Mouse (Mus musculus) brain, adult 2 months (tissue): ENCODE data around the gene Prss16.
A peak's percentile ranks its signal among the peaks of the same experiment; 100 is the strongest.

ENCODE experiments used
- DNase-seq: peaks from one replicate; pipeline ENCODE4 v3.0.0; 2011; ENCODE audit warnings: low read depth, low spot score

The Prss16 gene

DNA sequence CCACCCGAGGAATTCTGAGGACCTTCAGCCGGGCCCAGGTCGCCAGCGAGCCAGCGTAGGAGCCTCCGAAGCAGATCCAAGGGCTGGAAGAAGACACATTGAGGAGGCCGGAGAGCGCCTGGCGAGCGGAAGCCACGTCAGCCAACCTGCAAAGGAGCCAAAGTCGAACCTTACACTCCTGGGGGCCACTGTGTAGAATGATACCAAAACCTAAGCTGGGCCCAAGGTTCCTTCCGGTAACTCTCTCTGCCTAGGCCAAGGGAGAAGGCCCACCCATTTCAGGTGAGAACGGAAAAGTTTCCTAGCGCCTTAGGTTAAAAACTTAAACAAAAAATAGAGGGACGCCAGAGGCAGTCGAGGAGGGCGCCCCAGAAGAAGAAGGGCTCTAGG is 2.4 kb downstream of the Prss16 start:
- DNase-seq = no peak

DNA sequence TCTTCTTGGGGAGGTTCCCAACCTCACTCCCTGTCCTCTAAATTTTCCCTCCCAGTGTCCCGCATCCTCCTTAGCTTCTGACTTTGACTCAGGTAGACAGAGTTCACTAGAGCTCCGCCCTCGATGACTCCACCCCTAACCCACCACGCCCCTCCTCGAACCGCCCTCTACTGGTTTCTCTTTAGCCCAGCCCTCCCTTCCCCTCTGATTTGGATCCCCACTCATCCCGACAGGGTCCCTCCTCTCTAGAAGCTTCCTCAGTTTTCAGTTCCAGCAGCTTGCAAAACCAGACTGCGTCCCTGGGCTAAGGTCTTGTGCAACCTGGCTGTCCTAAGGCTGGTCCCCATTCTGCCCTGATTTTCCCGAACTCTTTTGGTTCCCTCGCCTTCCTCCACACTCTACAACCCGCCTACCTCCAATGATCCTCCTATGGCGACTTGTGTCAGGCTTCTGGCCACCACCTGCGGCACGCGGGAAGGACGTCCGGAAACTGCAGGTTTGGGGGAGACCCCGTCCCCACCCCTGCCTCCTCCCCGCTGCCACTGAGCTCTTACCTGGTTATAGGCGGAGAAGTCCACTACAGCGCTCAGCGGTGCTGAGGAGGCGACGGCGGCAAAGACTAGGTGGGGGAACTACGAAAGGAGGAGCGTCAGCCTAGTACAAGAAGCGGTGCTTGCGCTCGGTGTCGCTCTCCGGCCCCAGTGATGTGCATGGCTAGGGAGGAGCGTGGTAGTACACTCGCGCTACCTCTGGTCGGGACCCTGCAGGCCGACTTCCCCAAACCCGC is 3.0 kb downstream of the Prss16 start:
- no peak for DNase-seq

DNA sequence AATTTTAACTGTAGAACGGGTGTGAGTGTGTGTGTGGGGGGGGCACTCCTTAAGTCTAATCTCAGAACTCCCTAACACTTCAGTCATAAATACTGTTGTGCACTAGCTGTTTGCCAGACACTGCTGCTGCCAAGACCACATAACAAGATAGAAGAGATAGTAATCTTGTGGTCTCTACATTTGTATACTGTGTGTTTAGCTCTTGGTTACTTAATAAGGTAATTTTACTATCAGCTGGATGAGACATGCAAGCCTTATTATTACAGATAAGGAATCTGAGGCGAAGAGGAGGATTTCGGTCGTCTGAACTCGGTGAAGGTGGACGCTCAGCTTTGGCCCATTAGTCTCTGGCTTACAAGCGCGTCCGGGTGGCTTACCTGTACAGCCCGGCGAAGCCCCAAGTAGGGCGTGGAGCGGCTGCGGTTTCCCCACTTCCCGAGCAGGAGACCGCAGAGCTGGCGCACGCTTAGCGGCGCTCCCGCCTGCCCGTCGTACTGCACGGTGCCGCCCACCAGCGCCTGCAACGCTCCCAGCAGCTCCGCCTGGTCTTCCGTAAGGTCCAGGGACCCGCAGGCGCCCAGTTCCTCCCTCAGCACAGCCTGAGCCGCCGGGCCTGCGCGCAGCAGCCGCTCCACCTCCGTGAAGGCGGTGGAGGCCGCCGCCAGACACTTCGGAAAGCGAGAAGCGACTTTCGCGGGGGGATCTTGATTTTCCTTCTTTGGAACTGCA is 3.8 kb downstream of the Prss16 start:
- peak; percentile 42 for DNase-seq

DNA sequence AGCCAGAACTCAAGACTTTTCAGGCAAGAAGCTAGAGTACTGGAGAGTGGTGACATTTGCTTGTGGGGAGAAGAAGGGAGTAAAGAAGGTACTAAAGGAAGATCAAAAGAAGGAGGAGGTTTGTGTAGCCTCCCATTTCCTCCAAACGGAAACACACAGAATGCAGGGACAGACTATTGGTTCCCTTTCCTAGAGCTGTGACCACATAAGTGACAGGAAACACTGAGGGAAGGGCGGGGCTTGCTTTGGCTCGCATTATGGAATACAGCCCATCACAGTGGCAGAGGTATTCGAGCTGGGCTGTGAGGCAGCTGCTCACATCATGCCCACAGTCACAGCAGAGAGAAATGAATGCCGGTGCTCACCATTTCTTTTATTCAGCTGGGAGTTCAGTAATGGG is 7.7 kb downstream of the Prss16 start:
- no peak for DNase-seq

DNA sequence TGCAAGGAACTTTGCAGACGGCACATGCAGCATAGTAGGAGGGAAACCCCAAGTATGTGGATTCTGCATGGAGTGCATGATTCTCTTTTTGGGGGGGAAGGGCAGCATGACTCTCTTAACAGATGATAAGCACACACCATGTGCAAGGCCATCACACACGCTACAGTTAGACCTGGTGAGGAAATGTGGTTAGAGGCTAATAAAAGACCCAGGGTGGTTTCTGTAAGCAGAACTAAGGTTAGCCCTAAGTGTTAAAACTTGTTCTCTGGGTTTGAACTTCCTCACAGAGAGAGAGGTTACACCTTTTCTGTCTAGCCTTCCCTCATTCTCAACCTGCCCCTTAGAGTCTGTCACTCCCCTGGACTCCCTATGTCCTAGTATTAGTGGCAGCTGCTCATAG is 8.2 kb downstream of the Prss16 start:
- no peak for DNase-seq

DNA sequence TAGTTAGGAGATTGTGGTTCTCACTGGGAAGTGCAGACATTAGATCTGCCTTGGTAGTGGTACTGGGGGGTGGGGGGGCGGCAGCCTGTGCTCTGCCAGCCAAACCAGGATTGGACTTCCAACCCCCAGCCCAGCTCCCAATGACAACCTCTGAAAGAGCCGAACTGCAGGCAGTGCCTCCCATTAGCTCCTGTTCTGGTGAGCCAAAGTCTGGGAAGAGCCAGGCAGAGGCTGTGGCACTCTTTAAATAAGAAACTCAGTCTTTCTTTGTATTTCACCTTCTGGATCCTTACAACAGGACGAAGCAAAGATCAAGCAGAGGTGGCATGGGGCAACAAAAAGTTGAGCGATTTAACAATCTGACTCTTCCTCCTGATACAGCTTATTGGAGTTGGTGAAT is 10.4 kb downstream of the Prss16 start:
- DNase-seq = no peak

DNA sequence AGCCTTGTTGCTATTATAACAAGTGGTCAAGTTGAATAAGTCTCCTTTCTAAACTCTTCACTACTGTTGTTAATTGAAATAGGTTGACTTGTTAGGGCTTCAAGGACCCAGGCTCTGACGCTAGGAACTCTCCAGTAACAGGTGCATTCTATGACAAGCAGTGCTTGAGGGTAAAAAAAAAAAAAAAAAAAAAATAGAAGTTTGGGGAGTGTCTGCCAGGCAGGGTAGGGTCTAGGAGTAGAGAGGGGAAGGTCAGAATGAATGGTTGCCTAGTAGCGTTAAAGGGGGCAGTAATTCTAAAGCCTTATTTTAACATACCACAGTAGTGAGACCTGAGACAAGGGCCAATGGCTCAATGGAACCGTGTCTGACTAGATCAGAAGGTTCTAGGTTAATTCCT is 11.1 kb downstream of the Prss16 start:
- no peak for DNase-seq

DNA sequence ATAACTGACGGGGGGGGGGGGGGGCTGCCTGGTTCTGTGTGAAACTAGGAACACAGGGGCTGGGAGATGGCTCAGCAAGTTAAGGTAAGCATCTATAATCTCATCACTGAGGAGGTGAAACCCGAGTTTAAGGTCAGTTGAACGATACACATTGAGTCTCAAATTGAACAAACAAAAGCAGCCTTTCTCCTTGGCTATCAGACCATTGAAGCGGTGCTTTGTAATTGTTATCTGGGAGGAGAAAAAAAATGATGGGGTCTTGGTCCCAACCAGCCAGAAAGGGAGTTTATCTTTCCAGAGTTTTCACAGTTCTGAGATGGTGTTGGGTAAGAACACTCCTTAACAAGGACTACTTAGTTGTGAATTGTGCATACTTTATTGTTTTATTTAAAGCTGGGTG is 11.7 kb downstream of the Prss16 start:
- DNase-seq = no peak

DNA sequence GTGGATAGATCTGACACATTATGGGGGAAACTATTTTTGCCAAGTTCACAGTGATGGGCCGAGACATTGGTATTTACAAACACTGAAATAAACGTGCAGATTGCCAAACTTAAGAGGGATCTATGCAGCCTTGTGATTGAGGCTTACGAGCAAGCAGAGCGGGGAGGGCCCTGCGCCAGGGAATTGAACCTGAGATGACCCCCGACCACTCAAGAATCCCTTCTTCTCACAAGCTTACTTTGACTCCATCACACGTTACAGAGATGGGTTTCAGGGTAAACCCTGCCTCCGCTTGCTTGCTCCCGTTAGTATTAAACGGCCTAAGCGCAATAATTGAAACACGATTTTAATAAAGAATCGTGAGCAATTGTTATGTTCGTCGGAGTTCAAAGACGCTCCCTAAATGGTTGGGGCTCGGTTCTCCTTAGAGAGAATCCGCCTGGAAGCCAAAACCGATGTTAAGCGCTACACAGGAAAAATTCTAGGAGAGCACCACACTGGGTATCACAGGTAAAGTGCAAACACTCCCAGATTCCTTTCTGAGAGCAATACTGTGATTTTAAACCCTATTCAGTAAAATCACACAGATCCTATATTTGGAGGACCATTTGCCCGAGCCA is 12.2 kb downstream of the Prss16 start:
- DNase-seq = no peak

DNA sequence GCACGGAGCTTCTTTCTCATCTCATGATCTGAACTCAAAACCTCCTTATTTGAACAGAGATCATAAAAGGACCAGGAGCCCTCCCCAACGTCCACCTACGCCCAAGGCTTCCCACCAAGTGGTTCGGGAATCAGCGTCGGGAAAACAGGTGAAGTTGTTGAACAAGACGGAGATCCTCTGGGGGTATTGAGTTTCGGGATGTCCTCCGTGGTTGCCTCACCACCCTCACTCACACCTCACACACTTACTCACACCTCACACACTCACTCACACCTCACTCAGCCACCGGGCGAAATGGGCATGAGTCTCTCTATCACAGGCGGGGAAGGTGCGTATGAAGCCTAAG is 12.7 kb downstream of the Prss16 start:
- no peak for DNase-seq

DNA sequence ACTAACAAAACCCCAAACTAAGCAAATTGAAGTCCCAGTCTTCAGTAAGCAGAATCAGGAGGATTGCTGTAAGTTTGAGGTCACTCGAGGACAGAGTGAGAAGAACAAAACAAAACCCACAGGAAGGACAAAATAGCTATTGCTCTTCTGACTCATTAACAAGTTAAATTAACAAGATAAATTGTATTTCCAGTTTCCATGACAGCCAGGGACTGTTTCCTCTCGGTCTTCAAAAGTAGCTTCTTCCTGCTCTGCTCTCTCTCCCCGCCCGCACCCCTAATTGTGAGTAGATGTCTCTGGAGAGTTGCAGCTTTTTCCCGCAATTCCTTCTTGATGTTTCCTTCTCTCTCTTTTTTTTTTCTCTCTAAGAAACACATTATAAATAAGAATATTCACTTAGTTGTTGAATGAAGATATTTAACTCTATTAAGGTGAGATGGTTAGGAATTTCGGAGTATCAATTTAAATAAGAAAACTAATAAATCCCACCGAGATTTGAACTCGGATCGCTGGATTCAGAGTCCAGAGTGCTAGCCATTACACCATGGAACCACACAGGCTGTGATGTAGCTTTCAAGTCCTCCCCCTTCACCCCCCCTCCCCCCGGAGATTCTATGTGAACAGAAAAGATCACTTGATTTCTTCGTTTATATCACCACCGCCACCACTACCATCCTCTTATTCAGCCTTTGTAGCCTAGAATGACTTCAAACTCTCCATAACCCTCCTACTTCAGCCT is 13.3 kb downstream of the Prss16 start:
- DNase-seq = no peak

DNA sequence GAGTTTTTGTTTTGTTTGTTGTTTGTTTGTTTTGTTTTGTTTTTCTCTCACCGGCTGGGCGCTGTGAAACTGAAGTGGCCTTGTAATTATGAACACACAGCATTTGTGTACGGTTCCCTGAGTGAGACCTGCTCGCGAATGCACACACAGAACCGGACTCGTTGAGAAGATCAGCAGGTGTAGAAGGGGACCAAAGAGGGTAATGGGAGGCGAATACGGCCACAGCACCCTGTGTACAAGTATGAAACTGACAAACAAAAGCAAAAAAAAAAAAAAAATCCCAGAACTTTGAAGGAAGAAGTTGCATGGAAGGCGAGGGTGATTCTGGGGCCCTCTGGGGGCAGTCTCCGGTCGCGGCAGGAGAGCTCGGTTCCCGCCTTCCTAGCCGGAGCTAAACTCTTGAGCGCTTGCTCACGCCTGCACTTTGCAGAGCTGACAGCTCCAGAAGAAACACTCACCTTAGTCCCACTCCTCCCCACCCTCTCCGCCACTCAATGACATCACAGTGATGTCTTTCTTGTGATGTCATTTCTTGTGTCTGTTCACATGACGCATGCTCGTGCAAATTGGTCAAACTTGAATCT is 14.1 kb downstream of the Prss16 start:
- DNase-seq = no peak

DNA sequence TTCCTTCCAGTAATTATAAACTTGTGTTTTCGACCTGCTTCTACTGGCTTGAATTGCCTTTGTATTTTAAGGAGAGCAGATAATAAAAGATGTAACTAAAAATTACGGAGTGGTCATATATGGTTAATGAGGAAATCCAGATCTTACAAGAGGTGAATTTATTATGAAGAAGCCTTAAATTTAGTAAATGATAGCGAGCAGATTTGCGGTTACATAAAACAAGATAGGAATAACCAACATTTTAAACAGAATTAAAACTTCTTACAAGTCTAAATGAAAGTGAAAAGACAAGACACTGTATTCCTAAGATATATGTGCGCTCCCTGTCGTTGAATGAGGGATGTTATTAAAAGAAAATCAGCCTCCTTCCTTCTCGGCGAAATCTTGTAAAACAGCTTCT is 14.6 kb downstream of the Prss16 start:
- DNase-seq = no peak

DNA sequence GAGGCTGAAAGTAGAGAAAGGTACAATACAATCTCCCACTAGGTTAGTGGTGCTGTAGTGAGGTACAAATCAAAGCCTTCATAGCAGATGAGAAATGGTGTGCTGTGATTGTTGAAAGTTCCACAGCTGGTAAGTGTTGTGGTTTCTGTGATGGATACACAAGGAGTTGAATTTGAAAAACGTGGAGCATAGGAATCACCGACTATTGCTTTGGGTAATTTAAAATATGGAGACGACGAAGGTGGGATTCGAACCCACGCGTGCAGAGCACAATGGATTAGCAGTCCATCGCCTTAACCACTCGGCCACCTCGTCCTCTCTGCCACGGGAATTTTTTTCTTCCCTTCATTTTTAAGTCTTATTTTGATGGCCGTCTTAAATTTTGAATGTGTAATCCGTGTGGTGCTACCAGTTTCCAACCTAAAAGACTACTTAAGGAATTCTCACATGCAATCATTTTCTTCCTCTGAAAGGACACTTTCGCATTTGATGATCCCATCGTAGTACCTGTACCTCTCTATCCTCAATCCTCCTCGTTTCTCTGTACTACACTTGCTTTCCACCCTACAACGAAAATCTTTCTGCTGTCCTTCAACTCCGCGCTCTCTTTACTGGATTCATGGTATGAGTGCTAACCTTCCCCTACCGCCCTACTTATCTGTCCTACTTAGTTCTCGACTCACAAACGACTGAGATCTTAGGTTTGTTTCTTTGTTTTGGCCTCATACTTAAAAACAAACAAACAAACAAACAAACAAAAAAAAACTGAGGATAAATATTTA is 15.4 kb downstream of the Prss16 start:
- peak; percentile 15 for DNase-seq

DNA sequence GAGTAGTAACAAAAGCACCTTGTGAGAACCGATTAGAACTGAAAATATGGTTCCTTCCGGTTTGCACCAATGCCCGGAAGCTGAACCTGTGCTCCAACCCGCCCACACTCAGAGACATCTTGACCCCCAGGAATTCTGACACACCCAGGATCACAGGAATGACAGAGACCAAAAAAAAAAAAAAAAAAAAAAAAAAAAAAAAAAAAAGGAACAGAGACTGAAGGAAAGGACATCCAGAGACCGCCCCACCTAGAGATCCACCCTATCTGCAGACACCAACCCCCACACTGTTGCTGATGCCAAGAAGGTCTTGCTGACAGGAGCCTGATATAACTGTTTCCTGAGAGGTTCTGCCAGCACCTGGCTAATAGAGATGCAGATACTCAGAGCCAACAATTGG is 17.0 kb downstream of the Prss16 start:
- no peak for DNase-seq

DNA sequence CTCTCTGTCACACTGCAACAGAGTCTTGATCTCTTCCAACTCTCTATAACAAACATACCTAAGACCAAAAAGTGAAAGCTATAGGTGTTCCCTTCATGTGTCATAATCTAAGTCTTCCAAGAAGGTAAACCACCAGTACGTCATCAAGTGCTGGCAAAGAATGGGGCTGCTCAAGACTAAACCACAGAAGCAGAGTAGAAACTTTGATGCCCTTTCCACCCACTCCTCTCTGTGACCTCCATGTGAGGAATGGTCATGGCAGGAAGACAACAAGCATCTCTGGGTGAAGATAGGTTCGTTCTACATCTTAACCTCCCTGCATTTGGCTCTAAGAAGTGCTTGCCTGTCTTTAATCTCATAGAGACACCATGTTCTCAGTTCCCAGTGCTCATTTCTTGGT is 25.1 kb downstream of the Prss16 start:
- no peak for DNase-seq

DNA sequence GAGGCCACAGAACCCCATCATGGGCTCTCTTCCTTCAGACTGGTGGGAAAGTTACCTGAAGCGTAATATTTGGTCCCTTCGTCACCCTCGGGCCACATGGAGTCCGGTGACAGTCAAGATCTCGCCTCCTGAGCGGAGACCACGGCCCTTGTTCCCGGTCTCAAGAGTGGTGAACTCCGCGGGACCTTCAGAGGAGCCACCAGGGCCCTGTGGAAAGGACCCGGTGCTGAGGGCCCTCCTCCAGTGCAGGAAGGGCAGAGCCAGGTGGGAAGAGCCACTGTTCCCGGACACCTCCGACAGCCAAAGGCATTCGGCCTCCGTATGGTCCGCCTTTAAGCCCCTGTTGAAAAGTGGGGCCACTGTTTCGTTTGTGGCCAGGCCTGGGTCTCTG is 27.7 kb downstream of the Prss16 start:
- DNase-seq = no peak

DNA sequence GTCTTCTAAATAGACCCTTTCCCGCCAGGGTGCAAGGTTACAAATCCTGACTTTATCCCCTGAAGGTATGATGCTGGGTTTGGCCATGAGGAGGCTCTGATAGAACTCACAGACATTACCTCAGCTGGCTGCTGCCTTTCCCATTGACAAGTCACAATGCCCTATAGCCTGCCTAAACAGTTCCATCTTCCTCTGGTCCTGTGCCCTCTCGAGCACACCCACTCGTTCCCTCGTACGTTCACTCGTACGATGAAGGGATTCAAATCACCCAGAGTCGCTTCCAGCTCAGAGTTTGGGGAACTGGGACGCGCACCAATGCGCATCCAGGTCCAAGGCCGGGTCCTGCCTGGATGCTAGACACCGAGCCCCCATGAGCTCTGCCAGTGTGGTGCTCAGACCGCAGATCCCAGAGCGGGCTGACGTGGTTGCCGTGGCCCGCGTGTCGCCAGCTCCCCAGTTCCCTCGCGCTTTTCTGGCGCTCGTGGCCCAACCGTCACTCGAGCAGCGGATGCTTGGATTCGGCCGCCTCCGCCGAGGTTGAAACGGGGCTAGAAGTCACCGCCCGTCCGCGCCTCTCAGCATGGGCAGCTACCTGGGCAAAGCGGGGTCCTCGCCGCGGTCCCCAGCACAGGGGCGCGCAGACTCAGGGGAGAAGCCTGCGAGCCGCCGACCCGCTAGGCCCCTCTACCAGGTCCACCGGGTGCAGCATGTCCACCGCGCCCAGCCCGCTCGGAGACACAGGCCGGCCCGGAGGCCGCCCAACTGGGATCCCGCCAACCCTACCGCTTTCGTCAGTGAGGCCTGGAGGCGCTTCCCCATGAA is 28.4 kb downstream of the Prss16 start, which contains the start of gene Pom121l2:
Gene Pom121l2 (plus strand): TSS at position 214 of the 822 bp plus-strand sequence.
- DNase-seq = peak; percentile 53

DNA sequence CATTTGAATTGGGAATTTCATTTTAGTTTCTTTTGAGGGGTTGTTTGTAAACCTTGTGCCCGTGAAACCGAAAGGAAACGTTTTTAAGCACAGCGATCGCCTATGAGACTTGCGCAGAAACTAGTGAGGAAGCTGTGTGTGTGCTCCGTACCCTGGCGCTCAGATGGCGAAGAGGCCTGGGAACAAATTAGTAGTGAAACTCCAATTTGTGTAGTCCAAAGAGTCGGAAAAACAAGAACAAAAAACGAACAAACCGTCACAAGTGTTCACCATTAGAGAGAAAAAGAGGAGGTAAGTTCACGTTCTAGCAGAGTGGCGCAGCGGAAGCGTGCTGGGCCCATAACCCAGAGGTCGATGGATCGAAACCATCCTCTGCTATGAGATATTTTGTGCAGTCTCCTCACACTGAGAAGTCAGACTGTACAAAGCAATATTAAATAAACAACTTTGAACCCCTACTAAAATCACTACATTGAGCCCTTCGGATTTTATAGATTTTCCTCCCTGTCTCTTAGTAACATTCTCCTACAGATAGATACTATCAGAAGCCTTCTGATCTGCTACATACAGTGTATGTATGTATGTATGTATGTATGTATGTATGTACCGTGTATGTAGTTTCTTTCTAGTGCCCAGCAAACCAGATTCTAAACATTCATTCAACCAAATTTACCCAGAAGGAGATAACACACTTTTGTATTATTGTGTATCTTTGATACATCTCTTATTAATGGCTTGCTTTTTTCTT is 34.6 kb downstream of the Prss16 start:
- peak; percentile 89 for DNase-seq
